Mouse (Mus musculus) liver, embryonic 14.5 days (tissue): ENCODE measurements around the gene Kcnma1. TPM values are rescaled to one million over a fixed set of nuclear protein-coding genes. Genes with fewer than 3 reads are reported as not detected.

Experiments used
- ATAC-seq: fragments of 200-750 bp; cut with Nextera tagmentation; 2 replicates; pipeline ENCODE4 v1.8.0; 2017; ENCODE audit warnings: moderate number of reproducible peaks, mild to moderate bottlenecking, moderate library complexity; ENCODE audit not compliant: insufficient read depth
- DNase-seq, 3 experiments: peaks; one replicate each; pipeline ENCODE4 v3.0.0-alpha.2; 2012 to 2013; ENCODE audit warnings: low read depth in 3 of 3, low spot score in 3 of 3
- H3K27ac ChIP-seq: fragments of 300-500 bp; sonication (generic); 2 replicates; pipeline ENCODE4 v1.5.1; 2014; ENCODE audit warnings: moderate library complexity, mild to moderate bottlenecking, control low read depth, inconsistent platforms
- H3K27me3 ChIP-seq: fragments of 300-500 bp; sonication (generic); 2 replicates; pipeline ENCODE4 v1.6.1; 2014; ENCODE audit warnings: mild to moderate bottlenecking, low read length, moderate library complexity; ENCODE audit not compliant: control insufficient read depth, insufficient read depth
- H3K36me3 ChIP-seq: fragments of 300-500 bp; sonication (generic); replicated peaks from 2 replicates; pipeline ENCODE4 v1.6.1; 2014; ENCODE audit warnings: low read depth; ENCODE audit not compliant: control insufficient read depth, insufficient read depth
- H3K4me1 ChIP-seq, 2 experiments: fragments of 200-500 bp in 1 of 2; fragments of 300-500 bp in 1 of 2; sonication (generic) in 1 of 2; replicated peaks; 2 replicates each; pipeline ENCODE4 v1.6.1; 2012 to 2014; ENCODE audit warnings: antibody characterized with exemption in 1 of 2, inconsistent platforms in 1 of 2, low read length in 1 of 2; ENCODE audit not compliant: control insufficient read depth in 2 of 2, insufficient read depth in 2 of 2
- H3K4me2 ChIP-seq: fragments of 300-500 bp; sonication (generic); 2 replicates; pipeline ENCODE4 v1.6.1; 2014; ENCODE audit warnings: low read depth, mild to moderate bottlenecking, control low read depth, moderate library complexity
- H3K4me3 ChIP-seq, 2 experiments: fragments of 200-500 bp in 1 of 2; fragments of 300-500 bp in 1 of 2; sonication (generic) in 1 of 2; 2 replicates each; pipeline ENCODE4 v1.5.1; 2012 to 2014; ENCODE audit warnings: low read depth in 2 of 2, low read length in 2 of 2, mild to moderate bottlenecking in 2 of 2, control low read depth in 1 of 2, inconsistent platforms in 1 of 2, moderate library complexity in 1 of 2; ENCODE audit not compliant: insufficient read depth in 1 of 2
- H3K9ac ChIP-seq: fragments of 300-500 bp; sonication (generic); replicated peaks from 2 replicates; pipeline ENCODE4 v1.6.1; 2014; ENCODE audit warnings: mild to moderate bottlenecking, control low read depth, moderate library complexity
- H3K9me3 ChIP-seq: fragments of 300-500 bp; sonication (generic); 2 replicates; pipeline ENCODE4 v1.6.1; 2016; ENCODE audit warnings: low read length, mixed read lengths; ENCODE audit not compliant: control insufficient read depth
- CTCF ChIP-seq: IDR thresholded peaks from 2 replicates; pipeline ENCODE4 v1.5.1; 2016; ENCODE audit warnings: antibody characterized with exemption, low read depth, control low read depth
- EP300 ChIP-seq: IDR thresholded peaks from 2 replicates; pipeline ENCODE4 v1.6.1; 2016; ENCODE audit warnings: antibody characterized with exemption, low read depth
- WGBS: fragments of 180-500 bp; shearing (Covaris S2); extraction: QIAGEN DNeasy Blood & Tissue Kit; methylation state at CpG from one replicate; pipeline ENCODE4 v1.1.7; 2014; ENCODE audit not compliant: insufficient replicate concordance; 5-methylcytosine and 5-hydroxymethylcytosine counted together
- polyA plus RNA-seq, 2 experiments: library from polyadenylated mRNA; depleted of rRNA in 1 of 2; stranded (reverse) in 1 of 2; unstranded in 1 of 2; fragments of >200 nt; fragmentation: Nextera tagmentation in 1 of 2; extraction: Ambion mirVana in 1 of 2; gene quantifications; 2 replicates each; pipeline versions ENCODE4 v1.2.1 to v1.2.3; 2012 to 2014

Gene Kcnma1
- polyA plus RNA-seq, 2 experiments, result 0.03 TPM; not detected in 1

DNA sequence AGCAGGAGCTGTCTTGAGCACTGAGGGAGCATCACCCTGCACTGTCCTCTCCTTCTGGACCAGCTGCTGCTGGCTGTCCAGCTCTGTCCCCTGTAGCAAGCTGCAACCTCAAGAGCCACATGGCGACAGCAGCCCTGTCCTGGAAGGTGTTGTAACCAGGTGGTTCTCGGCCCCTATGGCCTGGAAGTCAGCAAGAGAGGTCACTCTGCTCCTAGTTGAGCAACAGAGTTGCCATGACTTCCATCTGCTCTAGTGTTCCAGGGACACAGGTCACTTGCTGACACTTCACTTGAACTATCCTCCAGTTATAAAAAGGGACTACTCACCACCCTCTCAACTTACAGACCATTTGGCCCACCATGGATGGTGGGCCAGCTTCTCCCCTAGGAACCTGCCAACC is 139.7 kb downstream of the Kcnma1 start:
- Histone ChIP-seq H3K27me3 (no peaks in the 10 kb centered on the region), H3K4me3 (no peak overlapping the region), H3K27ac (no peak overlapping the region), H3K4me1 (no peaks in the 10 kb centered on the region), H3K9me3 (no peaks in the 10 kb centered on the region), H3K36me3 (no peaks in the 10 kb centered on the region), H3K9ac (no peak overlapping the region), H3K4me2 (no peak overlapping the region)
- DNase-seq, result no peak
- TF ChIP-seq CTCF (no peak), EP300 (no peak)
- ATAC-seq, result no peak
- 33% methylated on average over 2 of the region's 2 CpGs for WGBS

GRCm38 (mm10) chr14:23857034-23857433 is 157.3 kb downstream of the Kcnma1 start:
- H3K4me2 ChIP-seq, result no peak overlapping the region
- H3K4me3 ChIP-seq, result no peak overlapping the region
- H3K36me3 ChIP-seq, result no peaks in the 10 kb centered on the region
- WGBS, result 53% methylated on average over 4 of the region's 4 CpGs
- no peaks in the 10 kb centered on the region for H3K4me1 ChIP-seq
- H3K27me3 ChIP-seq, result no peaks in the 10 kb centered on the region
- H3K9ac ChIP-seq, result no peak overlapping the region
- TF ChIP-seq EP300 (no peak), CTCF (no peak)
- H3K27ac ChIP-seq, result no peak overlapping the region
- no peaks in the 10 kb centered on the region for H3K9me3 ChIP-seq
- DNase-seq (no peak), ATAC-seq (no peak)

- no peak for DNase-seq
- Histone ChIP-seq H3K4me2 (no peak overlapping the region), H3K27ac (no peak overlapping the region), H3K4me1 (no peaks in the 10 kb centered on the region), H3K4me3 (no peak overlapping the region), H3K27me3 (no peaks in the 10 kb centered on the region), H3K9ac (no peak overlapping the region), H3K36me3 (no peaks in the 10 kb centered on the region), H3K9me3 (no peaks in the 10 kb centered on the region)
- WGBS, result 61% methylated on average over 2 of the region's 2 CpGs
- no peak for TF ChIP-seq CTCF
- TF ChIP-seq EP300, result no peak
- no peak for ATAC-seq
These were observed 159.3 kb downstream of the Kcnma1 start for GRCm38 (mm10) chr14:23854946-23855345.

GRCm38 (mm10) chr14:23848529-23849141 is 165.7 kb downstream of the Kcnma1 start:
- DNase-seq, result no peak
- ATAC-seq, result no peak
- no peak overlapping the region for H3K27ac ChIP-seq
- no peak overlapping the region for H3K4me3 ChIP-seq
- no peak overlapping the region for H3K4me2 ChIP-seq
- H3K4me1 ChIP-seq, result no peaks in the 10 kb centered on the region
- 36% methylated on average over 6 of the region's 6 CpGs for WGBS
- TF ChIP-seq CTCF, result no peak
- TF ChIP-seq EP300, result no peak
- H3K9me3 ChIP-seq, result no peaks in the 10 kb centered on the region
- H3K27me3 ChIP-seq, result no peaks in the 10 kb centered on the region
- no peaks in the 10 kb centered on the region for H3K36me3 ChIP-seq
- no peak overlapping the region for H3K9ac ChIP-seq

DNA sequence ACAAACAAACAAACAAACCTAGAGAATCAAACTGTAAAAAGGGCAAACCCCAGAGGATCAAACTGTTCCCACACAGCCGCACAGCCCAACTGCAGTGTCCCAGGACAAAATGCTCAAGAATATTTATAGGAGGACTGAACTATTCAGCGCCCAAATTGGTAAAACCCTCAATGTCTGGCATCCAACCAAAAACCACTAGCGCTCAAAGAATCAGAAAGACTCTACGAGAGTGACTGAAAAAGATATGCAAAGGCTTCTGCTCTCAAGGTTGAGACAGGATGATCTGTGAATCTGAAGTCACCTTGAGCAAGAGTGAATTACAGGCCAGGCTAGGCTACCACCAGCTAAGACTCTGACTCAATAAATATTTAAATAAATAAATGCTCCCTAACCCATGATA is 167.6 kb downstream of the Kcnma1 start:
- DNase-seq, result no peak
- no peak for TF ChIP-seq CTCF
- TF ChIP-seq EP300, result no peak
- no peaks in the 10 kb centered on the region for H3K36me3 ChIP-seq

More for the DNA sequence above, 167.6 kb downstream of the Kcnma1 start:
- H3K9ac ChIP-seq, result no peak overlapping the region
- H3K4me2 ChIP-seq, result no peak overlapping the region
- H3K27me3 ChIP-seq, result no peaks in the 10 kb centered on the region
- H3K4me1 ChIP-seq, result no peaks in the 10 kb centered on the region
- ATAC-seq, result no peak
- no peak overlapping the region for H3K4me3 ChIP-seq
- WGBS, result 53% methylated on average over 4 of the region's 4 CpGs
- H3K27ac ChIP-seq, result no peak overlapping the region
- no peaks in the 10 kb centered on the region for H3K9me3 ChIP-seq
